Mouse (Mus musculus) limb, embryonic 13.5 days (tissue): ENCODE measurements at regions not wholly inside any gene's neighbourhood (a gene's known extent, or its start where the extent isn't known, plus 50 kb on each side); places are given as distances from the start of the nearest gene placed in this dataset.

Experiments used
- ATAC-seq: fragments of 200-750 bp; cut with Nextera tagmentation; 2 replicates; pipeline ENCODE4 v1.8.0; 2017; ENCODE audit warnings: low read depth, moderate number of reproducible peaks, moderate TSS enrichment; ENCODE audit not compliant: low FRiP score
- H3K27ac ChIP-seq: fragments of 300-500 bp; sonication (generic); 2 replicates; pipeline ENCODE4 v1.5.1; 2015; ENCODE audit warnings: inconsistent platforms, mild to moderate bottlenecking, moderate library complexity
- H3K27me3 ChIP-seq: fragments of 300-500 bp; sonication (generic); 2 replicates; pipeline ENCODE4 v1.6.1; 2015; ENCODE audit warnings: mild to moderate bottlenecking, inconsistent platforms
- H3K36me3 ChIP-seq: fragments of 300-500 bp; sonication (generic); 2 replicates; pipeline ENCODE4 v1.6.1; 2015; ENCODE audit warnings: inconsistent platforms, mild to moderate bottlenecking, moderate library complexity
- H3K4me1 ChIP-seq: fragments of 300-500 bp; sonication (generic); 2 replicates; pipeline ENCODE4 v1.6.1; 2015; ENCODE audit warnings: inconsistent platforms
- H3K4me2 ChIP-seq: fragments of 300-500 bp; sonication (generic); replicated peaks from 2 replicates; pipeline ENCODE4 v1.6.1; 2015; ENCODE audit warnings: inconsistent platforms, mild to moderate bottlenecking, moderate library complexity
- H3K4me3 ChIP-seq: fragments of 300-500 bp; sonication (generic); 2 replicates; pipeline ENCODE4 v1.5.1; 2015; ENCODE audit warnings: moderate library complexity, mild to moderate bottlenecking, inconsistent platforms
- H3K9ac ChIP-seq: fragments of 300-500 bp; sonication (generic); 2 replicates; pipeline ENCODE4 v1.6.1; 2015; ENCODE audit warnings: mild to moderate bottlenecking, inconsistent platforms
- H3K9me3 ChIP-seq: fragments of 300-500 bp; sonication (generic); 2 replicates; pipeline ENCODE4 v1.6.1; 2016; ENCODE audit warnings: inconsistent platforms
- WGBS: fragments of 180-500 bp; shearing (Covaris S2); methylation state at CpG from one replicate; pipeline ENCODE4 v1.1.7; 2015; 5-methylcytosine and 5-hydroxymethylcytosine counted together

- Histone ChIP-seq H3K9ac (no peak overlapping the region), H3K4me2 (no peak overlapping the region), H3K4me3 (no peak overlapping the region), H3K27ac (no peak overlapping the region), H3K4me1 (no peaks in the 10 kb centered on the region), H3K27me3 (no peaks in the 10 kb centered on the region), H3K36me3 (no peaks in the 10 kb centered on the region), H3K9me3 (no peaks in the 10 kb centered on the region)
- no peak for ATAC-seq
- WGBS: 68% methylated on average over 5 of the region's 5 CpGs
These were observed 2858.0 kb upstream of the 5930422O12Rik start for GRCm38 (mm10) chr8:30570547-30570946.

GRCm38 (mm10) chr8:30587508-30587907 lies 2841.0 kb upstream of the 5930422O12Rik start:
- no peak overlapping the region for H3K4me3 ChIP-seq
- 75% methylated on average over 5 of the region's 5 CpGs for WGBS
- no peak overlapping the region for H3K4me2 ChIP-seq
- H3K36me3 ChIP-seq: no peaks in the 10 kb centered on the region
- no peaks in the 10 kb centered on the region for H3K27me3 ChIP-seq
- no peak overlapping the region for H3K9ac ChIP-seq
- no peaks in the 10 kb centered on the region for H3K4me1 ChIP-seq
- no peaks in the 10 kb centered on the region for H3K9me3 ChIP-seq
- H3K27ac ChIP-seq: no peak overlapping the region
- no peak for ATAC-seq

DNA sequence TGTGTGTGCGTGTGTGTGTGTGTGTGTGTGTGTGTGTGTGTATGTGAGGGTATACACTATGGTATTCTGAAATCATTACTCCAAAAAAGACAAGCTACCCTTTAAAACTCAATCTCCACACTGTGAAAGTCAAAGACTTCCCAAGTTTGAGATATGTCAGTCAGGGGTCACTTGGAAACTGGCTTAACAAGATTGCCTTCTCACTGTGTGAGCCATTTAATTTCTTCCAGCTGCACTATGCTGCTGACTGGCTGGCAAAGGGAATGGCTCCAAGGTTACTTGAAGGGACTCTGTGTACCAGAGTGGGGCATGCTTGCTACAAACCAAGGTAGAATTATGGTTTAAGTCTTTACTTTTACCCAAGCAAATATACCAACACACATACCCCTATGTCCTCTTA lies 2826.1 kb upstream of the 5930422O12Rik start:
- Histone ChIP-seq H3K9ac (no peak overlapping the region), H3K4me3 (no peak overlapping the region), H3K36me3 (no peaks in the 10 kb centered on the region), H3K27me3 (no peaks in the 10 kb centered on the region), H3K27ac (no peak overlapping the region), H3K9me3 (no peaks in the 10 kb centered on the region), H3K4me2 (no peak overlapping the region), H3K4me1 (no peaks in the 10 kb centered on the region)
- no peak for ATAC-seq
- WGBS: no CpG with 5 or more reads among the region's 1 CpGs

GRCm38 (mm10) chr8:30630332-30630731 lies 2798.2 kb upstream of the 5930422O12Rik start:
- H3K36me3 ChIP-seq: no peaks in the 10 kb centered on the region
- no peak overlapping the region for H3K9ac ChIP-seq
- H3K4me3 ChIP-seq: no peak overlapping the region
- H3K4me1 ChIP-seq: no peaks in the 10 kb centered on the region
- H3K9me3 ChIP-seq: no peaks in the 10 kb centered on the region
- H3K27me3 ChIP-seq: no peaks in the 10 kb centered on the region
- ATAC-seq: no peak
- WGBS: 84% methylated on average over 5 of the region's 5 CpGs
- no peak overlapping the region for H3K4me2 ChIP-seq
- H3K27ac ChIP-seq: no peak overlapping the region

GRCm38 (mm10) chr8:30636791-30637190 lies 2791.7 kb upstream of the 5930422O12Rik start:
- H3K9ac ChIP-seq: no peak overlapping the region
- ATAC-seq: no peak
- H3K36me3 ChIP-seq: no peaks in the 10 kb centered on the region
- no peak overlapping the region for H3K4me3 ChIP-seq
- H3K27me3 ChIP-seq: no peaks in the 10 kb centered on the region
- WGBS: 58% methylated on average over 2 of the region's 2 CpGs
- no peak overlapping the region for H3K4me2 ChIP-seq
- H3K4me1 ChIP-seq: no peaks in the 10 kb centered on the region
- H3K9me3 ChIP-seq: no peaks in the 10 kb centered on the region
- H3K27ac ChIP-seq: no peak overlapping the region

DNA sequence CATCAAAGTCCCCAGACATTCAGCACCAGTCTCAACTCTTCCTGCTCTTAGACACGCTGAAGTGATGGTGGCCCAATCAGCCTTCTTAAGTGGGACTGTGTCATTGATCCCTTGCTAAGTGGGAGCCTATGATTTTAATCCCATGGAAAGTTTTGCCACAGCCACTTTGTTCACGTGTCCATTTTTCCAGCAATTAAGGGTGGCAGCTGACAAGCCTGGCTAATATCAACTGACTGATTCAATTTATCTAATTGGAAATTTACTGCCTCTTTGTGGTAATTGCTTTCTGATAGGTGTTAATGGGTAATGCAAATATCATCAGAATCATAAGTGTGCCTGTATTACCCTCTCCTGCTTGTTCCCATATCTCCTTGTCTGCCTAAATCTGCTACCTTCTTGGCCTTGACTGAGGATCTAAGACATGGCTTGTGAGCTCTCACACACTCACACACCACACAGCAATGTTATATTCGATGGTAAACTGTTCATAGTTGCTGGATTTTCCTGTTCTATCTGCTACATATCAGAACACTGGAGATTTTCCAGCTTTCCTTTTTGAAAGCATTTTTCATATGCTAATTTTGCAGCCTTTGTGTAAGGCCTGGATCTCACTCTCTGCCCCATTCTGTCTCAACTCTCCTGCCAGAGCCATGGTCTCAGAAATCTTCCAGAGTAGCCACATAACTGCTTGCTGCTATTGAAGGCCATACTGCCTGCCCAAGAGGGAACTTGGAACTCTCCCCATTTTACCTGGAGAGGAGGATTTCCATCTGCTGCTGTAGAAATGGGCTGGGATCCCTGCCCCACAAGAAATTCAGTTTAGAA lies 2785.4 kb upstream of the 5930422O12Rik start:
- Histone ChIP-seq H3K4me2 (no peak overlapping the region), H3K27me3 (no peaks in the 10 kb centered on the region), H3K4me3 (no peak overlapping the region), H3K9ac (no peak overlapping the region), H3K36me3 (no peaks in the 10 kb centered on the region), H3K9me3 (no peaks in the 10 kb centered on the region), H3K4me1 (no peaks in the 10 kb centered on the region), H3K27ac (no peak overlapping the region)
- no peak for ATAC-seq
- WGBS: 54% methylated on average over 3 of the region's 3 CpGs

- ATAC-seq: no peak
- no peak overlapping the region for H3K9ac ChIP-seq
These were observed 2780.0 kb upstream of the 5930422O12Rik start for GRCm38 (mm10) chr8:30648497-30648896.

GRCm38 (mm10) chr8:30655749-30656241 lies 2772.7 kb upstream of the 5930422O12Rik start:
- ATAC-seq: no peak
- H3K9ac ChIP-seq: no peak overlapping the region
- no peaks in the 10 kb centered on the region for H3K27me3 ChIP-seq
- no peak overlapping the region for H3K4me3 ChIP-seq
- H3K27ac ChIP-seq: no peak overlapping the region
- H3K36me3 ChIP-seq: no peaks in the 10 kb centered on the region
- H3K9me3 ChIP-seq: no peaks in the 10 kb centered on the region
- WGBS: 59% methylated on average over 10 of the region's 10 CpGs
- no peaks in the 10 kb centered on the region for H3K4me1 ChIP-seq
- no peak overlapping the region for H3K4me2 ChIP-seq

More at GRCm38 (mm10) chr8:30648497-30648896, 2780.0 kb upstream of the 5930422O12Rik start:
- Histone ChIP-seq H3K4me2 (no peak overlapping the region), H3K27me3 (no peaks in the 10 kb centered on the region), H3K4me3 (no peak overlapping the region), H3K27ac (no peak overlapping the region), H3K9me3 (no peaks in the 10 kb centered on the region), H3K36me3 (no peaks in the 10 kb centered on the region), H3K4me1 (no peaks in the 10 kb centered on the region)

- H3K4me1 ChIP-seq: no peaks in the 10 kb centered on the region
- H3K4me2 ChIP-seq: no peak overlapping the region
- H3K27ac ChIP-seq: no peak overlapping the region
- H3K36me3 ChIP-seq: no peaks in the 10 kb centered on the region
- no peak overlapping the region for H3K4me3 ChIP-seq
- H3K9me3 ChIP-seq: no peaks in the 10 kb centered on the region
- no peak overlapping the region for H3K9ac ChIP-seq
- H3K27me3 ChIP-seq: no peaks in the 10 kb centered on the region
- ATAC-seq: no peak
- 53% methylated on average over 2 of the region's 2 CpGs for WGBS
These were observed 2767.2 kb upstream of the 5930422O12Rik start for GRCm38 (mm10) chr8:30661261-30661660.

GRCm38 (mm10) chr8:30669451-30669850 lies 2759.1 kb upstream of the 5930422O12Rik start:
- no peak for ATAC-seq
- Histone ChIP-seq H3K4me3 (no peak overlapping the region), H3K4me1 (no peaks in the 10 kb centered on the region)

GRCm38 (mm10) chr8:30677423-30677822 lies 2751.1 kb upstream of the 5930422O12Rik start:
- no peak overlapping the region for H3K4me2 ChIP-seq
- no peaks in the 10 kb centered on the region for H3K36me3 ChIP-seq
- no peak overlapping the region for H3K27ac ChIP-seq
- WGBS: 81% methylated on average over 1 of the region's 1 CpGs
- no peaks in the 10 kb centered on the region for H3K4me1 ChIP-seq
- H3K9me3 ChIP-seq: no peaks in the 10 kb centered on the region
- no peak for ATAC-seq
- no peak overlapping the region for H3K4me3 ChIP-seq
- H3K9ac ChIP-seq: no peak overlapping the region
- H3K27me3 ChIP-seq: no peaks in the 10 kb centered on the region

More at GRCm38 (mm10) chr8:30669451-30669850, 2759.1 kb upstream of the 5930422O12Rik start:
- WGBS: 66% methylated on average over 4 of the region's 4 CpGs
- no peaks in the 10 kb centered on the region for H3K27me3 ChIP-seq
- H3K9ac ChIP-seq: no peak overlapping the region
- H3K4me2 ChIP-seq: no peak overlapping the region
- no peaks in the 10 kb centered on the region for H3K9me3 ChIP-seq
- H3K36me3 ChIP-seq: no peaks in the 10 kb centered on the region
- no peak overlapping the region for H3K27ac ChIP-seq

DNA sequence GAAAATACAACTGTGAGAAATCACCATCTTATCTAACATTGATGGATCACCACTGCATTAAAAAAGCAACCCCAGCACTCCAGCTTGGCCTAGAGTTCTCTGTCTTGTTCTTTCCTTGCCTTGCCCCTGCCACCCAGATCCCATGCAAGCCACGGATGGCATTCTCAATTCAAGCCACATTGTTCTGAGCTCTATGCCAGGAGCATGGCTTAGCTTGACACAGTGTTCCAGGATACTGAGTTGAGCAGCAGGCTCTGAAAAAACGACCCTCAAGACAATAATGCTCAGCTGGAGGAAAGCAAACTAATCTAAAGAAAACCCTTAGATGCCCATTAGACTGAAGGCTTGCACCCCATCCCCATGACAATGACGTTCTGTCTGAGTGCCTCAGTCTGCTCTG lies 2746.3 kb upstream of the 5930422O12Rik start:
- Histone ChIP-seq H3K4me3 (no peak overlapping the region), H3K9ac (no peak overlapping the region), H3K4me2 (no peak overlapping the region), H3K27ac (no peak overlapping the region), H3K4me1 (no peaks in the 10 kb centered on the region), H3K27me3 (no peaks in the 10 kb centered on the region), H3K9me3 (no peaks in the 10 kb centered on the region), H3K36me3 (no peaks in the 10 kb centered on the region)
- 58% methylated on average over 3 of the region's 3 CpGs for WGBS
- ATAC-seq: no peak

- WGBS: 81% methylated on average over 3 of the region's 3 CpGs
These were observed 2742.0 kb upstream of the 5930422O12Rik start for GRCm38 (mm10) chr8:30686539-30686938.

More at GRCm38 (mm10) chr8:30686539-30686938, 2742.0 kb upstream of the 5930422O12Rik start:
- Histone ChIP-seq H3K4me2 (no peak overlapping the region), H3K9me3 (no peaks in the 10 kb centered on the region), H3K27ac (no peak overlapping the region), H3K36me3 (no peaks in the 10 kb centered on the region), H3K9ac (no peak overlapping the region), H3K4me3 (no peak overlapping the region), H3K4me1 (no peaks in the 10 kb centered on the region), H3K27me3 (no peaks in the 10 kb centered on the region)
- no peak for ATAC-seq
